Mouse (Mus musculus) 416B (cell line): Measurements from ENCODE around the gene Olfr780.
"Not testable (repeated sequence)": the region's sequence is repeated elsewhere in the genome, so short reads cannot be mapped to it uniquely, and the experiment has no call there.

Experiments used
- DNase-seq: peaks from one replicate; pipeline ENCODE4 v3.0.0; 2011; ENCODE audit warnings: low read depth

Gene Olfr780

DNA sequence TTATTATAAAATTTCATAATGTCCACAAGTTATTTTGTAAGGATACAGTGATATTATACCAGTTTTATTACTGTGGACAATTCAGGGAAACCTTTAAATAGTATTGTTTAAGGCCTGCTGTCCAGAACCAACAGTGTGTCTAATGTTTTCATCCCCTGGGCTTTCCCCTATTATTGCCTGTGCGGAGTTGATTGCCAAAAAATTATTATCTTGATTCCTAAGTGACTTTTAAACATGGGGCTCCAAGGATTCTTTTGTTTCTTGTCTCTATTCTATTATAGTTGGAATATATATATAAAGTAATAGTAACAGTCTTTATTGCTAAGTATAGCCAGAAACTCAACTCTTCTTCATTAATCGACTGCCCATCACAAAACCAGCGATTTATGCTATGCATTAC, at the start of gene Olfr780:
Olfr780 (plus strand) TSS at position 301 of the 400 bp plus-strand sequence.
- no peak for DNase-seq

DNA sequence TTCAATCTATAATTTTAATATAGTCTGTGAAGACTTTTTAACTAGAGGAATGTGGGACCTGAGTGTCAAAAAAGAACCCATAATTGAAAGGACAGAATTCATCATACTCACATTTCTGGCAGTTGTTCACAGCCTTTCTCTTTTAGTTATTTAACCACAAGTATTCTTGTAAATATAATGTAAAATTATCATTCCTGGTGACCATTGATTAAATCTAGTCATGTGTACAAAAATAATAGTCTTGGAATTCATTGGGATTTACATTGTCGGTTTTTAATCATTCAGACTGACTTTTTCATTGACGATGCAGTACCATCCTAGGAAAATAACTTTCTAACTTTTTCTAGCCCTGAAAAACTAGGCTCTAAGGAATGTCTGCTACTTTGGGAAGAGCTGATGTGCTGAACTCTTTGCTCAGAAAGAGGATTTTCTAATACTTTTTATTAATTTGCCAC, 46.8 kb upstream of the Olfr780 start, which contains the start of gene Olfr777:
Olfr777 (minus strand) TSS at position 405 of the 455 bp plus-strand sequence.
- no peak for DNase-seq

DNA sequence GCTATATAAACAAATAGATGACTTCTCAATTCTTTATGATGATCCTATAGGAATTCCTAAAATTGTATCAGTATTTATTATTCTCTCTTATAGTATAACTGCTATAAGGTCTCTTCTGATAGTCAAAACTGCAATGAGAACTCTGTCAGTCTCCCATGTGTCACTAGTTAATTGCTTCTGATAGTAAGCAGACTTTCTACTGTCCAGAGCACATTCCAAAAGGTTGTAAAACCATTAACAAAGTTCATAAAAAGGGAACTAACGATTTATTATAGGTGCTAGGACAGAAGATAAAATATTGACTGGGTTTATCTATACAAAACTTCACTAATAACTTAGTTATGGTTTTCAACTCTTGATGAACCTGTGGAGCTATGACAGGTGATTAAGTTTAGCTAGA, 4.9 kb upstream of the Olfr780 start:
- not testable (repeated sequence) for DNase-seq

DNA sequence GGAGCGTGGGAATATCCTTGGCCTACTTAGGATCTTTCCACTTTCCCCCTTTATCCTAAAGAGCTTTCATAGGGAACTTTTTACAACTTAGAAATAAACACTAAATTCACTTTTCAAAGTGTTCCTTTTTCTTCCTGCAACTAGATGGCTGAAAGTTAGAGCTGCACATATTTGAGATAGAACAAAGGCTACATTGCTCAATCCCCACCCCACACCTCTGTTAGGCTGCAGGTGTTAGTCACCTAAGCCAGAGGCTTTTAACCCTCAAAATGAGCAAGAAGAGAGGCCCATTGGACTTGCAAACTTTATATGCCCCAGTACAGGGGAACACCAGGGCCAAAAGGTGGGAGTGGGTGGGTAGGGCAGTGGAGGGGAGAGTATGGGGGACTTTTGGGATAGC, 4.4 kb upstream of the Olfr780 start:
- DNase-seq, result not testable (repeated sequence)

DNA sequence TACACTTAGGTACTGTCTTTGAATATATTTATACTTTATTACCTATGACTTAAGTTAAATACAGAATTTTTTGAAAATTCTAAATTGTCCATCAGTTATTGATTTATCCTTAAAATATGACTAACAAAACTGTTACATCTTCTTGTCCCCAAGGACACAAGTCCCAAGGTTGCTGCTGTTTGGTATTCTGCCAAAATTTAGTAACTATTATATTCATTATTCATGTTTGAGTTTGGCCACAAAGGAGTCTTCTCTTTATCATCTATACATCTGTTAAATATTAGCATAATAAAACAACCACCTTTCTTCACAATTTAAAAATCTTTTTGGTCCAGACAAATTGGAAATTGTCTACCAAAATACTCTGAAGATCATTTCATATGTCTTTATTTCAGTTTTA, 10.6 kb downstream of the Olfr780 start, which contains the start of gene Olfr781:
Olfr781 (plus strand) TSS at position 301 of the 400 bp plus-strand sequence.
- no peak for DNase-seq

DNA sequence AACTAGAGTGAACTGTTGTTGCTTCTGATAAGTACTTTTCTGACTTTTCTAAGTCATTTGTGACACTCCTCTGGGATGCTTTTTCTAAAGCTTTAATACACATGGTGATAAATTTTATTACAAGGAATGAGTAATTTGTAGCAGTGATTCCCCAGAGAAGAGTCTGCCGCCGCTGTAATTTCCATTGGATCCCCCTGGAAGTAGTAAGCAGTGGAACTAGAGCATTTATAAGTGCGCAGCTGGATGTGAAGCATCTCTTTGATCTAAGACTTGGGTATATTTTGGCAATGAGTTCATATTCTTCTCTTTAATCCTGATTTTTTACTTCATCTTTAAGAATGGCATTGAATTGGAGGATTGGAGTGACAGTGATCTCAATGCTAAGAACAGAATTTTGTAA, 30.6 kb downstream of the Olfr780 start, which contains the start of gene Olfr782:
Olfr782 (plus strand) TSS at position 301 of the 400 bp plus-strand sequence.
- no peak for DNase-seq

DNA sequence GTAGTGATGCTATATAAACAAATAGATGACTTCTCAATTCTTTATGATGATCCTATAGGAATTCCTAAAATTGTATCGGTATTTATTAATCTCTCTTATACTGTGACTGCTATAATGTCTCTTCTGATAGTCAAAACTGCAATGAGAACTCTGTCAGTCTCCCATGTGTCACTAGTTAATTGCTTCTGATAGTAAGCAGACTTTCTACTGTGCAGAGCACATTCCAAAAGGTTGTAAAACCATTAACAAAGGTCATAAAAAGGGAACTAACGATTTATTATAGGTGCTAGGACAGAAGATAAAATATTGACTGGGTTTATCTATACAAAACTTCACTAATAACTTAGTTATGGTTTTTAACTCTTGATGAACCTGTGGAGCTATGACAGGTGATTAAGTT, 34.6 kb downstream of the Olfr780 start:
- DNase-seq, result not testable (repeated sequence)

DNA sequence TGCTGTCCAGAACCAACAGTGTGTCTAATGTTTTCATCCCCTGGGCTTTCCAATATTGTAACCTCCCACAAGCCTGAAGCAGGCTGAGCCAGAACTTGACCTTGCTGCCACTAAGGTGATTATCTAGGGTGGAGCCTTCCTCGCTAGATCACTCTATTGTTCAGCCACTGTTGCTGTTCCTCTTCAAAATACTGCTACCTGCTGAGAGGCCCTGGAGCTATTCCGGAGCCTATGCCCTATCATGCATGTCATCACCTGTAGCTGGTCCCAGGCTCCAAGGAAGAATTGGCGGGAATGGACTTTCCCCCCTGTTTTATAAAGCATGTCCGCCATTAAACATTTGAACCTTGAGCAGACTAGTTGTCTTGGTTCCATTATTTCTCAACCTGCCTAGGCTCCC, 38.6 kb downstream of the Olfr780 start:
- DNase-seq, result not testable (repeated sequence)

DNA sequence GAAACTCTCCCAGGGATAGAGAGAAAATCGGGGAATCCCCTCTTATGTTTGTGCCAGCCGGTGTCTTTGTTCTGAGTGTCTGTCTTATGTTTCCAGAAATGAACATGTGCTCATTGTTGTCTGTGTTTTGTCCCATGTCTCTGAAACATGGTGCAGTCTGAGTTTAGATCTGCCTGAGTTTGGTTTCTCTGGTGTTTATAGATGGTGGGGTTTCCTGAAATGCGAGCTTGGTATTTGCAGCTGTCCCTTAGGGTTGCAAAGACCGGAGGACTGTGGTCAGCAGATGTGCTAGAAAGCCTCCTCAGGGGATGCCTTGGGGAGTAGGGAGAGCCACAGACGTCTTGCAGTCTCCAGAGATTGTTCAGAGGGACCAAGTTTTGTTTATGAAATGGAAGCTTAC, 39.4 kb downstream of the Olfr780 start:
- DNase-seq, result no peak
